Mouse (Mus musculus) G1E-ER4 (cell line): ENCODE measurements around the gene Ergic3. TPM values are rescaled to one million over a fixed set of nuclear protein-coding genes. Genes with fewer than 3 reads are reported as not detected.

Experiments used
- GATA1 ChIP-seq: IDR thresholded peaks from one replicate; pipeline ENCODE4 v1.8.0; 2012; ENCODE audit warnings: low read length, inconsistent platforms
- polyA plus RNA-seq: library from polyadenylated mRNA; stranded (reverse); fragments of >175 nt; gene quantifications from 2 replicates; pipeline ENCODE4 v1.2.3, GENCODE M21; 2012

Gene Ergic3
- polyA plus RNA-seq, 1 experiment: 75.7 TPM

DNA sequence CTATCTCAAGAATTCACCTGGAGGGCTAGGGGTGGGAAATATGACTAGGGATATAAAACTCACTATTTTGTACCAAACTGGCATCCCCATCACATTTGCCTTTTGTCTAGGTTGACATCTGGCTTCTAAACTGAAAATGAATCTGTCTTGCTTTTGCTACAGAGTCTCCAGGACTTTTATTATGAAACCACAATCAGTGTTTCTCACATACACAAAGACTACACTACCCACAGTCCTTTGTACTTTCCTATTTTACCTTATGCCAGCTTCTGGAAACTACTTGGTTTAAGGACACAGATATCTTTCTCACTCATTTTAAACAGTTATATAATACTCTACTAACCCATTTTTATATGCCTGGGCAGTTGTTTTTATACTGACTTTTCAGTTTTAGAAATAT lies 17.6 kb downstream of the Ergic3 start:
- TF ChIP-seq GATA1: no peak

GRCm38 (mm10) chr2:156039390-156039789 lies 31.5 kb downstream of the Ergic3 start:
- TF ChIP-seq GATA1: no peak

DNA sequence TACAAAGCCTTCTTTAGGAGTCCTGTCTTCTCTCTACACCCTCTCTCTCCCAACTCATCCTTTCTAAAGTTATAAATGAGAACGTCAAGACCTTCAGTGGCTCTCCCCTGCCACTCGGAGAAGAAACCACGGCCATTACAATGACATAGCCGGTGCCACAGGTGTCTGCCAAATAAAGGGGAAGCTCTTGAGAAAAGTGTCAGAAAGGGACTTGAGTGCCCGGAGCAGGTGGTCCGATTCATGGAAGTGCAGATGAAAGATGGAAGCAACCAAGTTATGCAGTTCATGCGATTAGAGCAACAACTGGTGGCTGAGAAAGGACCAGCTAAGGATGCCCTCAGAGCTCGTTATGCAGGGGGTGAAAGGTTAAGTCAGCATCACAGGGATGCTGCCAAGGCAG lies 35.1 kb downstream of the Ergic3 start:
- TF ChIP-seq GATA1: no peak

- no peak for TF ChIP-seq GATA1
Observed at GRCm38 (mm10) chr2:156047929-156048328, 40.1 kb downstream of the Ergic3 start.

DNA sequence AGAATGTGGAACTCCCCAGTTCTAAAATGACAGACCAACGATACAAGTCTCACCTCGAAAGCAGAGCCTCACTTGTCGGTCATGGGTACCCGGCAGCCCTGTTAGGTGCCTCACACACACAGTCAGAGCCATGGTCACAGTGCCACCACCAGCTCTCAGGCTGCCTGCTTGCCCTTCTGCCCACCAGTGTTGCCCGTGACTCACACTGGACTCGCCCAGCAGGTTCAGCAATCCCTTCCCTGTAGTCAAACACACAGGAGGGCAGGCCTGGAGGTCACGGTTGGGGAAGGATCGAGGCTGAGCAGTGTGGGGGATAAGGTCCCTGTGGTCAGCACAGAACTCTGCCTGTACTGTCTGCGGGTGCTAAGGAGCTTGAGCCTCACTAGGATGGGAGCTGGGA lies 45.0 kb downstream of the Ergic3 start, which contains the start of gene Fer1l4:
Gene Fer1l4 (minus strand): TSS at position 132 of the 400 bp plus-strand sequence.
- no peak for TF ChIP-seq GATA1

- no peak for TF ChIP-seq GATA1
Observed at GRCm38 (mm10) chr2:156065099-156066041, 57.5 kb downstream of the Ergic3 start, which contains the start of gene Spag4. Gene Spag4, plus strand, starts transcription at chr2:156065175.

DNA sequence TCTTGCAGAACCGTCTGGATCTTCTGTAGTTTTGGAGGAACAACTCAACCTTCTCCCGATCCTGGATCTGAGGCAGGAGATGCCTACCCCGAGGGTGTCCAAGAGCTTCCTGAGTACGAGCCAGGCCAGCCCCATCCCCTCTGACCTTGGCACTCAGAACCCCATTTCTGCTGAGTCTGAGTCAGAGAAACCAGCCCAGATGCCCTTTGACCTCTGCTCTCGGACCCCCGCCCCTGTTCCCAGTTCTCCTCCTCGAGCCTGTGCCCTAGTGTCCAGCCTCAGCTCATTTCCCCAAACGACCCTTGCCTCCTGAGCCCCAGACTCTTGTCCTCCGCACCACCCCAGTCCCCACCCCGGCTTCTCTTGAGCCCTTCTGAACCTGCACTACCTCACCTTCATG lies 58.3 kb downstream of the Ergic3 start:
- no peak for TF ChIP-seq GATA1

Other genes starting within 250 kb of the Ergic3 start
- gene Mmp24, start 232.7 kb upstream of the Ergic3 start, polyA plus RNA-seq: not detected in 2 replicates
- gene BC029722, start 188.6 kb upstream of the Ergic3 start, polyA plus RNA-seq: 37.2 and 52.9 TPM in 2 replicates
- gene Eif6, start 181.1 kb upstream of the Ergic3 start, polyA plus RNA-seq: 372 and 373 TPM in 2 replicates
- gene Fam83c, start 173.2 kb upstream of the Ergic3 start, polyA plus RNA-seq: not detected in 2 replicates
- gene Uqcc1, start 77.7 kb upstream of the Ergic3 start, polyA plus RNA-seq: 4.2 and 4.5 TPM in 2 replicates
- gene Gm15557, start 67.3 kb upstream of the Ergic3 start, polyA plus RNA-seq: not detected in 2 replicates
- gene Gdf5, start 62.7 kb upstream of the Ergic3 start, polyA plus RNA-seq: not detected in 2 replicates
- gene Cep250, start 51.6 kb upstream of the Ergic3 start, polyA plus RNA-seq: 22.1 and 23.5 TPM in 2 replicates
- 0.06 and 0.23 TPM in 2 replicates for gene 6430550D23Rik, start 68 bp upstream of the Ergic3 start, polyA plus RNA-seq
- not detected in 2 replicates for gene Fer1l4, start 44.9 kb downstream of the Ergic3 start, polyA plus RNA-seq
- gene Spag4, start 57.1 kb downstream of the Ergic3 start, polyA plus RNA-seq: 1.7 and 2.2 TPM in 2 replicates
- gene Cpne1, start 103.9 kb downstream of the Ergic3 start, polyA plus RNA-seq: 42.7 and 49.2 TPM in 2 replicates
- gene Rbm12, start 103.9 kb downstream of the Ergic3 start, polyA plus RNA-seq: 5.5 and 6.3 TPM in 2 replicates
- gene Gm28036, start 119.0 kb downstream of the Ergic3 start, polyA plus RNA-seq: 15.6 and 21.8 TPM in 2 replicates
- gene Romo1, start 136.0 kb downstream of the Ergic3 start, polyA plus RNA-seq: 420 and 525 TPM in 2 replicates
- gene Nfs1, start 136.1 kb downstream of the Ergic3 start, polyA plus RNA-seq: 47.3 and 68.7 TPM in 2 replicates
- 409 and 506 TPM in 2 replicates for gene Rbm39, start 172.2 kb downstream of the Ergic3 start, polyA plus RNA-seq
- 42.1 and 44.6 TPM in 2 replicates for gene Phf20, start 188.4 kb downstream of the Ergic3 start, polyA plus RNA-seq